Mouse (Mus musculus) thymus, adult 2 months (tissue): ENCODE measurements around the gene Usp39.

ENCODE experiments used
- CTCF ChIP-seq: fragments of 200-500 bp; IDR thresholded peaks from 2 replicates; pipeline ENCODE4 v1.5.1; 2012; ENCODE audit warnings: mild to moderate bottlenecking, control low read depth, low read length, moderate library complexity, borderline replicate concordance; ENCODE audit not compliant: control insufficient read depth, poor library complexity, insufficient read depth; ENCODE audit errors: extremely low read depth
- POLR2A ChIP-seq: fragments of 200-500 bp; IDR thresholded peaks from 2 replicates; pipeline ENCODE4 v1.6.1; 2012; ENCODE audit warnings: mild to moderate bottlenecking, low read length, control low read depth, moderate library complexity; ENCODE audit not compliant: control insufficient read depth, poor library complexity, insufficient read depth; ENCODE audit errors: extremely low read depth

GRCm38 (mm10) chr6:72364985-72365384, 20.0 kb upstream of the Usp39 start:
- TF ChIP-seq CTCF: no peak
- no peak for TF ChIP-seq POLR2A
